Mouse (Mus musculus): ENCODE measurements around the gene Odf3l2. TPM values are rescaled to one million over a fixed set of nuclear protein-coding genes. Genes with fewer than 3 reads are reported as not detected.

Gene Odf3l2
- total and polyA plus RNA-seq, 3 experiments, result not detected

DNA sequence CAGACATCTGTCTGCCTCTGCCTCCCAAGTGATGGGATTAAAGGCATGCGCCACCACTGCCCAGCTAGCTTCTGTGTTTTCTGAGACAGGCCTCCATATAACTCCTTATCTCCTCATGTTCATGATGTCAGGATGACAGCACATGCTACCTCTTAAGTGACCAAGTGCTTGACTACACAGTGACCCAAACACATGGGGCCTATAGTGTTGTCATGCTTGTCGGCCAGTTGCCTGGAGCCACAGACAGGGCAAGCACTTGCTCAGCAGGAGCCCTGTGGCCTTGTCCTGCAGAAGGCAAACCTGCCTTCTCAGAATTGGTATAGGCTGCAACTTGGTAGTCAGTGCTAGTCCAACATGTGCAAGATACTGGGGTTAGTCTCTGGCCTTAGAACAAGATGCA is 40.7 kb upstream of the Odf3l2 start:
- peaks cover 3 to 4% of the 10 kb centered on the region in 2 experiments; a peak in 2 of 4 replicates for H3K36me3 ChIP-seq (ENCODE audit: control insufficient read depth in 1 of 2, insufficient read depth in 2 of 2, low read length in 2 of 2)
- TF ChIP-seq USF2 (IDR thresholded peaks at IDR 0.05; ENCODE audit: borderline replicate concordance in 1 of 2, insufficient read depth in 1 of 2, low read depth in 1 of 2, low read length in 2 of 2) (no peak), HCFC1 (IDR thresholded peaks at IDR 0.05; ENCODE audit: low read depth, low read length) (no peak), CHD2 (IDR thresholded peaks at IDR 0.05; ENCODE audit: low read length) (no peak), MAFK (IDR thresholded peaks at IDR 0.05; ENCODE audit: borderline replicate concordance, low read depth, low read length) (no peak), JUND (IDR thresholded peaks at IDR 0.05; ENCODE audit: low read depth, low read length) (no peak), TCF12 (IDR thresholded peaks at IDR 0.05; ENCODE audit: low read depth, low read length) (no peak), MAZ (IDR thresholded peaks at IDR 0.05; ENCODE audit: low read depth, low read length) (no peak), MXI1 (IDR thresholded peaks at IDR 0.05; ENCODE audit: low read depth, low read length) (no peak), GATA1 (IDR thresholded peaks at IDR 0.05; ENCODE audit: low read depth, low read length) (no peak), RAD21 (IDR thresholded peaks at IDR 0.05; ENCODE audit: low read depth, low read length) (no peak), POLR2AphosphoS2 (IDR thresholded peaks at IDR 0.05; ENCODE audit: low read length) (no peak), RCOR1 (IDR thresholded peaks at IDR 0.05; ENCODE audit: low read depth, low read length) (no peak), POLR2A (IDR thresholded peaks at IDR 0.05; ENCODE audit: control insufficient read depth in 1 of 2, insufficient read depth in 1 of 2, low read depth in 1 of 2, low read length in 2 of 2, poor library complexity in 1 of 2) (no peak), NELFE (IDR thresholded peaks at IDR 0.05; ENCODE audit: low read depth, low read length) (no peak), SMC3 (IDR thresholded peaks at IDR 0.05; ENCODE audit: low read depth, low read length) (no peak), MYB (IDR thresholded peaks at IDR 0.05; ENCODE audit: low read depth, low read length) (no peak), BHLHE40 (IDR thresholded peaks at IDR 0.05; ENCODE audit: borderline replicate concordance, low read depth, low read length) (no peak), ZC3H11A (IDR thresholded peaks at IDR 0.05; ENCODE audit: low read depth, low read length) (no peak), ZKSCAN1 (IDR thresholded peaks at IDR 0.05; ENCODE audit: low read depth, low read length) (no peak), CTCF (IDR thresholded peaks at IDR 0.05 in 2 of 3, conservative IDR thresholded peaks at IDR 0.05 in 1 of 3; ENCODE audit: control insufficient read depth in 1 of 3, insufficient read depth in 1 of 3, low read depth in 2 of 3, low read length in 3 of 3, poor library complexity in 1 of 3, severe bottlenecking in 1 of 3) (no peak)
- peaks cover 32% of the 10 kb centered on the region for H3K79me2 ChIP-seq (ENCODE audit: control insufficient read depth, insufficient read depth, low read length, poor library complexity)
- H3K4me1 ChIP-seq (ENCODE audit: control insufficient read depth in 1 of 2, insufficient read depth in 2 of 2, low read length in 2 of 2), result peaks cover 2 to 13% of the 10 kb centered on the region in 2 experiments; a peak in 3 of 4 replicates
- H3K27me3 ChIP-seq (ENCODE audit: control insufficient read depth in 1 of 2, insufficient read depth in 2 of 2, low read length in 2 of 2), result no peaks in the 10 kb centered on the region
- no peak overlapping the region for H3K4me3 ChIP-seq (ENCODE audit: control insufficient read depth in 1 of 2, insufficient read depth in 1 of 2, low read depth in 2 of 2, low read length in 2 of 2)
- no peaks in the 10 kb centered on the region for H3K9me3 ChIP-seq (replicated peaks; ENCODE audit: insufficient read depth, low read length)
- DNase-seq (ENCODE audit: low read depth, low spot score), result no peak
- no peak overlapping the region for H3K9ac ChIP-seq (ENCODE audit: control insufficient read depth, low read depth, low read length, poor library complexity, severe bottlenecking)
- H3K27ac ChIP-seq (ENCODE audit: control insufficient read depth, low read depth, low read length), result no peak overlapping the region

DNA sequence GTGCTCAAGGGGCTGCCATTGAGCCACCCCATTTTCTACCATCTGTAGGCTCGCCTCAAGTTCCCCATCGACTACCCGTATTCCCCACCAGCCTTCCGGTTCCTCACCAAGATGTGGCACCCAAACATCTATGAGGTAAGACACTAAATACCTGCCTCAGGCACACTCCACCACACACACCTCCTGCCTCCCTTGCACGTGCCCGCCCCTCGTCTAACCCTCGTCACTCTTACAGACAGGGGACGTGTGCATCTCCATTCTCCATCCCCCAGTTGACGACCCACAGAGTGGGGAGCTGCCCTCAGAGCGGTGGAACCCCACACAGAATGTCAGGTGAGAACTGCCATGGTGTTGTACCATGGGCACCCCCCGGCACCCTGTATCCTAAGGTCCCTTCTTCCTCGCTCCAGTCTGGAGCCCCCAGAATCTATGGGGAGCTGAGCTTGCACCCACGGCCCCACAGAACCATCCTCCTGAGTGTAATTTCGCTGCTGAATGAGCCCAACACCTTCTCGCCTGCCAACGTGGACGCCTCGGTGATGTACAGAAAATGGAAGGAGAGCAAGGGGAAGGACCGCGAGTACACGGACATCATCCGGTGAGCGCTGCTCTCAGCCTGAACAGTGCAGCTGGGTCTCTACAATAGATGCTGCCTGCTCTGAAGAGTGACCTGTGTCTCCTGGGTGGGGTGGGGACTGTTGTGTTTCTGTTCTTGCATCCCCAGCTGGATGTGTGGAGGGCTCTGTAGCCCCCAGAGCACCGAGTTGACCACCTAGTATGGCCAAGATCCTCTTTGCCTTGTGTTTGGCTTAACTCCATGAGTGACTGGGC is 39.4 kb upstream of the Odf3l2 start:
- Histone ChIP-seq H3K79me2 (ENCODE audit: control insufficient read depth, insufficient read depth, low read length, poor library complexity) (peaks cover 32% of the 10 kb centered on the region), H3K4me1 (ENCODE audit: control insufficient read depth in 1 of 2, insufficient read depth in 2 of 2, low read length in 2 of 2) (peaks cover 6 to 19% of the 10 kb centered on the region in 2 experiments; a peak in 3 of 4 replicates), H3K36me3 (ENCODE audit: control insufficient read depth in 1 of 2, insufficient read depth in 2 of 2, low read length in 2 of 2) (peaks cover 3 to 4% of the 10 kb centered on the region in 2 experiments; a peak in 2 of 4 replicates), H3K4me3 (ENCODE audit: control insufficient read depth in 1 of 2, insufficient read depth in 1 of 2, low read depth in 2 of 2, low read length in 2 of 2) (no peak overlapping the region), H3K9ac (ENCODE audit: control insufficient read depth, low read depth, low read length, poor library complexity, severe bottlenecking) (no peak overlapping the region), H3K27ac (ENCODE audit: control insufficient read depth, low read depth, low read length) (no peak overlapping the region), H3K9me3 (replicated peaks; ENCODE audit: insufficient read depth, low read length) (no peaks in the 10 kb centered on the region), H3K27me3 (ENCODE audit: control insufficient read depth in 1 of 2, insufficient read depth in 2 of 2, low read length in 2 of 2) (no peaks in the 10 kb centered on the region)
- no peak for DNase-seq (ENCODE audit: low read depth, low spot score)
- TF ChIP-seq NRF1 (IDR thresholded peaks at IDR 0.05; ENCODE audit: insufficient read depth, low read depth, low read length, poor library complexity, severe bottlenecking) (no peak), ZC3H11A (IDR thresholded peaks at IDR 0.05; ENCODE audit: low read depth, low read length) (no peak), SIN3A (IDR thresholded peaks at IDR 0.05; ENCODE audit: low read length) (no peak), KAT2A (conservative IDR thresholded peaks at IDR 0.05; ENCODE audit: low read depth, low read length) (no peak), TBP (IDR thresholded peaks at IDR 0.05; ENCODE audit: low read depth, low read length) (no peak), UBTF (IDR thresholded peaks at IDR 0.05; ENCODE audit: borderline replicate concordance, insufficient read depth, low read depth, low read length) (no peak), MEF2A (IDR thresholded peaks at IDR 0.05; ENCODE audit: extremely low read depth, insufficient replicate concordance, low read depth, low read length, poor library complexity, severe bottlenecking) (no peak), ZMIZ1 (IDR thresholded peaks at IDR 0.05; ENCODE audit: low read depth, low read length) (no peak), SMC3 (IDR thresholded peaks at IDR 0.05; ENCODE audit: low read depth, low read length) (no peak), GATA1 (IDR thresholded peaks at IDR 0.05; ENCODE audit: low read depth, low read length) (no peak), E2F4 (IDR thresholded peaks at IDR 0.05; ENCODE audit: borderline replicate concordance, low read depth, low read length) (no peak), USF1 (IDR thresholded peaks at IDR 0.05; ENCODE audit: low read depth, low read length) (no peak), MAZ (IDR thresholded peaks at IDR 0.05; ENCODE audit: low read depth, low read length) (no peak), ZKSCAN1 (IDR thresholded peaks at IDR 0.05; ENCODE audit: low read depth, low read length) (no peak), EP300 (IDR thresholded peaks at IDR 0.05; ENCODE audit: low read depth in 1 of 2, low read length in 2 of 2) (no peak), CHD2 (IDR thresholded peaks at IDR 0.05; ENCODE audit: low read length) (no peak)

Data from MEL (cell line).